Mouse (Mus musculus): ENCODE measurements around the gene Kcnj10.

DNA sequence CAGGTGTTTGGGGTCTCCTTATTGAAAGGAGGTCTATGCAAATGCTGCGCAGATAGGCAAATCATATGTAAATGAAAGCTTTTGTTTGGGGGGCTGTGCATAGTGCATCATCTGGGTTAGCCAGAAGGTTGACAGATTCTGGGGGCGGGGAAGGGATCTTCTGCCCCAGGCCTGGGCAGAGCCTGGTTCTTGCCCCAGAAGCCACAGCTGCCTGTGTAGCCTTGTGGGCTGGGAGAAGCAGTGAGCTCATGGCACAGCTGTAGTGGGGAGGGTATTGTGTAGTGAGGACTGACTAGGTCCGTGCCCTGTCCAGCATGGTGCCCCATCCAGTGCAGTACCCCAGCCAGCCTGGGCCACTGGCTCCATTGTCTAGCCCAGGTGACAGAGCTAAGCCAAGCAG lies 26.1 kb upstream of the Kcnj10 start:
- TF ChIP-seq CTCF (IDR thresholded peaks at IDR 0.05) (no peak), POLR2A (IDR thresholded peaks at IDR 0.05; ENCODE audit: insufficient read depth, low read depth, low read length) (no peak)

Measured in heart, adult 2 months (tissue).